Mouse (Mus musculus): ENCODE results near the gene Timm10b. TPM values are rescaled to one million over a fixed set of nuclear protein-coding genes. Genes with fewer than 3 reads are reported as not detected.

Gene Timm10b
- total RNA-seq, 2 experiments from 2014 or later = 70.9 to 75.7 TPM

- intact Hi-C loops (cut with DNase I) = loop anchor here (5.0 to 10.0 kb wide), 2 partner anchors 81 to 234 kb away; partner anchors contain the start of genes Cnga4 and Fam160a2
- no peak for DNase-seq (ENCODE audit: low spot score in 2 of 2)
Measured at GRCm38 (mm10) chr7:105638776-105639175, 1.1 kb upstream of the Timm10b start.

- DNase-seq (ENCODE audit: low spot score in 2 of 2) = no peak
- intact Hi-C loops (cut with DNase I) = loop anchor here (5.0 to 10.0 kb wide), 2 partner anchors 82 to 235 kb away; partner anchors contain the start of genes Cnga4 and Fam160a2
Measured at GRCm38 (mm10) chr7:105639304-105639703, 552 bp upstream of the Timm10b start.

DNA sequence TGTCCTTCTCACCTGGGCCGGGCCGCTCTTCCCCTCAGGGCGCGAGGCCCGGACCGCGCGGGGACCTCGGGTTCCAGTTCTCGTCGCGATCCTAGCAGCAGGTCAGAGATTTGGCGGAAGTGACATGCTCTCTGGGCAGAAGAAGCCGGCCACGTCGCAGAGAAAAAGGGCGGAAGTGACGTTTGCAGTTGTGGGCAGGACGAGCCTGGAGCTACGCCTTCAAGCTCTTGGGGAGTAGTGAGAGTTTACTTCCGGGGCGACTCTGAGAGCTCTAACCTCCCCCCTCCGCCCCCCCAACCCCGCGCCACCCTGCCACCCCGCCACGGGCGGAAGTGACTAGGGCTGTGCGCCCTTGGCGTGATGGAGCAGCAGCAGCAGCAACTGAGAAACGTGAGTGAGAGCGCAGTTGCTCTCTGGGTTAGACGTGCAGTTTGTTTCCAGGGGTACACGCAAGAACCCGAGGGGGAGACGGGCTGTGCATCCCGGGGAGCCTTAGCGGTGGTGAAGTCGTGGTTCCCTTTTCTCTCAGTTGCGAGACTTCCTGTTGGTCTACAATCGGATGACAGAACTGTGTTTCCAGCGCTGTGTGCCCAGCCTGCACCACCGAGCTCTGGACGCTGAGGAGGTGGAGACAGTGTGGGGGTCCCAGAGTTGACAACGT, 507 bp downstream of the Timm10b start, which contains the start of the genes Arfip2 and Gm45799:
Arfip2 (minus strand) TSS at position 184 of the 661 bp plus-strand sequence.
Gm45799 (plus strand) TSS at position 320 of the 661 bp plus-strand sequence.
- intact Hi-C loops (cut with DNase I) = loop anchor here (5.0 kb wide), 1 partner anchor 172 kb away; the partner anchor contains the start of gene Mrpl17
- peak; percentile 95 to 97 for DNase-seq (ENCODE audit: low spot score in 2 of 2)

GRCm38 (mm10) chr7:105640894-105641255, 1.0 kb downstream of the Timm10b start:
- peak; percentile 46 to 51 for DNase-seq (ENCODE audit: low spot score in 2 of 2)
- intact Hi-C loops (cut with DNase I) = loop anchor here (5.0 kb wide), 1 partner anchor 171 kb away; the partner anchor contains the start of gene Mrpl17

- DNase-seq (ENCODE audit: low spot score in 2 of 2) = no peak
- intact Hi-C loops (cut with DNase I) = loop anchor here (5.0 kb wide), 1 partner anchor 170 kb away; the partner anchor contains the start of gene Mrpl17
Measured at GRCm38 (mm10) chr7:105641936-105642335, 2.1 kb downstream of the Timm10b start.

GRCm38 (mm10) chr7:105650639-105651435, 11.0 kb downstream of the Timm10b start, which contains the start of gene Dnhd1:
Gene Dnhd1 (plus strand): TSS chr7:105650827.
- intact Hi-C loops (cut with DNase I) = no loop called here
- DNase-seq (ENCODE audit: low spot score in 2 of 2) = peak in 1 of 2 experiments; percentile 38

DNA sequence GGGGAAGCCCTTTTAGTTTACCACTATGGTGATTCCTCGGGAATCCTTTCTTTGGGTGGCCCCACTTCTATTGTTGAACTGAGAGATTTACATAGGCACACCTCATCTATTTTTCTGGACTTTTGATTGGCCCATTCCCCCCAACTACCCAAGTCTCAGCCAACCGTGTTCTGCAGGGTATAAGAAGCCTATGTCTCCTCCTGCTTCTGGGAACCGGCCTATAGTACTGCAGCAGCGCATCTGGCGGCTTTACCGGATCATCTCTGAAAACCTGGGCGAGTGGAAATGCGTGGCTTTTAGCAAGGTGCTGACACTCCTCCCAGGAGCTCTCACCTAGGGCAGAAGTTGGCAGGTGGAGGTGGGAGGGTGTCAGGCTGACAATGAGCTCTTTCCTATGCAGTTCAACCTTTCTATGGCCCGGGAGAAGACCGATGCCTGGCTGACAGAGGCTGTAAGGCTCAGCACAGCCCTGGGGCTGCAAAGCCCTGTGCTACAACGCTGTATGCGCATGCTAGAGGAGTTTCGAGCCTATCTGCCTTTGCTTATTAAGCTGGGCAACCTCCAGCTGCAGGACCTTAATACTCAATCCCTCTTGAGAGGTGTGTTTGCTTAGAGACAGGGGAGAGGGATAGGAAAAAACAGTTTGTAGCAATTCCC, 45.8 kb downstream of the Timm10b start:
- DNase-seq (ENCODE audit: low spot score in 2 of 2) = no peak
- intact Hi-C loops (cut with DNase I) = no loop called here

GRCm38 (mm10) chr7:105690875-105691274, 51.0 kb downstream of the Timm10b start:
- intact Hi-C loops (cut with DNase I) = no loop called here
- no peak for DNase-seq (ENCODE audit: low spot score in 2 of 2)

Other genes starting within 250 kb of the Timm10b start
- gene Fam160a2, start 240.0 kb upstream of the Timm10b start, total RNA-seq (2021) = 10 to 100 TPM; 77.0 to 83.9 TPM
- 1 to 10 TPM; 1.0 to 1.3 TPM for gene Cnga4, start 235.5 kb upstream of the Timm10b start, total RNA-seq (2021)
- gene Cckbr, start 214.3 kb upstream of the Timm10b start, total RNA-seq (2021) = 10 to 100 TPM; 63.2 to 64.3 TPM
- gene Cavin3, start 157.8 kb upstream of the Timm10b start, total RNA-seq (2021) = 10 to 100 TPM; 17.6 to 21.0 TPM
- gene Smpd1, start 85.7 kb upstream of the Timm10b start, total RNA-seq (2021) = 100 to 1,000 TPM in 1 of 2 experiments, 10 to 100 TPM in 1; 97.4 to 114 TPM
- 100 to 1,000 TPM; 437 to 517 TPM for gene Apbb1, start 58.4 kb upstream of the Timm10b start, total RNA-seq (2021)
- under 1 TPM; 0.42 to 0.79 TPM for gene Hpx, start 39.9 kb upstream of the Timm10b start, total RNA-seq (2021)
- gene Trim3, start 6.5 kb upstream of the Timm10b start, total RNA-seq (2021) = 100 to 1,000 TPM; 145 to 165 TPM
- 100 to 1,000 TPM in 1 of 2 experiments, 10 to 100 TPM in 1; 96.6 to 106 TPM for gene Arfip2, start 360 bp downstream of the Timm10b start, total RNA-seq (2021)
- 10 to 100 TPM in 1 of 2 experiments, 1 to 10 TPM in 1; 9.4 to 16.3 TPM for gene Gm45799, start 496 bp downstream of the Timm10b start, total RNA-seq (2021)
- 1 to 10 TPM; 3.4 to 9.5 TPM for gene Dnhd1, start 10.8 kb downstream of the Timm10b start, total RNA-seq (2021)
- 10 to 100 TPM; 78.8 to 81.7 TPM for gene Ilk, start 96.5 kb downstream of the Timm10b start, total RNA-seq (2021)
- 10 to 100 TPM; 13.0 to 14.0 TPM for gene Rrp8, start 97.3 kb downstream of the Timm10b start, total RNA-seq (2021)
- gene Taf10, start 104.3 kb downstream of the Timm10b start, total RNA-seq (2021) = 100 to 1,000 TPM; 112 to 127 TPM
- 10 to 100 TPM; 59.6 to 73.9 TPM for gene Tpp1, start 112.2 kb downstream of the Timm10b start, total RNA-seq (2021)
- 10 to 100 TPM in 1 of 2 experiments, 1 to 10 TPM in 1; 8.6 to 11.5 TPM for gene Dchs1, start 147.6 kb downstream of the Timm10b start, total RNA-seq (2021)
- 100 to 1,000 TPM in 1 of 2 experiments, 10 to 100 TPM in 1; 90.1 to 114 TPM for gene Mrpl17, start 171.0 kb downstream of the Timm10b start, total RNA-seq (2021)

Measured in left cerebral cortex, postnatal 36 days (tissue).